Mouse (Mus musculus): Measurements from ENCODE around the gene Asb16.

- no peak for TF ChIP-seq CTCF (IDR thresholded peaks at IDR 0.05; ENCODE audit: low read depth, low read length)
- no peak for TF ChIP-seq TAL1 (conservative IDR thresholded peaks at IDR 0.05; ENCODE audit: low read depth, low read length)
Measured at GRCm38 (mm10) chr11:102297577-102298556, 29.3 kb downstream of the Asb16 start.
